Mouse (Mus musculus) heart, adult 2 months (tissue): ENCODE results near the gene Ptpn9. TPM values are rescaled to one million over a fixed set of nuclear protein-coding genes. Genes with fewer than 3 reads are reported as not detected.

Experiments used
- DNase-seq, 2 experiments: peaks; one replicate each; pipeline ENCODE4 v3.0.0; 2021
- H3K27ac ChIP-seq: fragments of 200-600 bp; 2 replicates; pipeline ENCODE4 v1.8.1; 2022
- H3K27me3 ChIP-seq: fragments of 200-500 bp; 2 replicates; pipeline ENCODE4 v1.6.1; 2012; ENCODE audit warnings: mild to moderate bottlenecking, low read length, inconsistent platforms, mixed read lengths; ENCODE audit not compliant: control insufficient read depth, insufficient read depth
- H3K36me3 ChIP-seq: fragments of 200-500 bp; 2 replicates; pipeline ENCODE4 v1.6.1; 2012; ENCODE audit warnings: low read length, inconsistent platforms; ENCODE audit not compliant: control insufficient read depth, insufficient read depth
- H3K4me1 ChIP-seq: fragments of 200-500 bp; 2 replicates; pipeline ENCODE4 v1.6.1; 2011; ENCODE audit warnings: low read length; ENCODE audit not compliant: control insufficient read depth, insufficient read depth
- H3K4me3 ChIP-seq: fragments of 200-600 bp; 2 replicates; pipeline ENCODE4 v1.8.1; 2022
- H3K79me2 ChIP-seq: fragments of 200-500 bp; replicated peaks from 2 replicates; pipeline ENCODE4 v1.6.1; 2012; ENCODE audit warnings: mild to moderate bottlenecking, inconsistent platforms, low read length, moderate library complexity, mixed read lengths; ENCODE audit not compliant: control insufficient read depth, insufficient read depth
- H3K9ac ChIP-seq: fragments of 200-500 bp; 2 replicates; pipeline ENCODE4 v1.6.1; 2012; ENCODE audit warnings: low read depth, mild to moderate bottlenecking, control low read depth, inconsistent platforms, low read length, mixed read lengths
- CTCF ChIP-seq: fragments of 200-600 bp; IDR thresholded peaks from 2 replicates; pipeline ENCODE4 v1.8.1; 2022; ENCODE audit warnings: antibody characterized with exemption, mild to moderate bottlenecking, moderate library complexity
- EP300 ChIP-seq: fragments of 200-500 bp; IDR thresholded peaks from 2 replicates; pipeline ENCODE4 v1.6.1; 2011; ENCODE audit warnings: low read depth, low read length, control low read depth; ENCODE audit not compliant: insufficient read depth
- POLR2A ChIP-seq: fragments of 200-500 bp; IDR thresholded peaks from 2 replicates; pipeline ENCODE4 v1.6.1; 2011; ENCODE audit warnings: mild to moderate bottlenecking, low read depth, low read length, control low read depth; ENCODE audit not compliant: insufficient read depth
- WGBS: fragments of 180-500 bp; shearing (Covaris S2); methylation state at CpG from one replicate; pipeline ENCODE4 v1.1.7; 2018; 5-methylcytosine and 5-hydroxymethylcytosine counted together
- intact Hi-C: fragments of 180-260 bp; cut with DNase I; formaldehyde crosslinking; loops from one replicate; pipeline ENCODE4 v1.15.1; 2025
- polyA plus RNA-seq: library from polyadenylated mRNA; depleted of rRNA; stranded (reverse); fragments of >200 nt; gene quantifications from 2 replicates; pipeline ENCODE4 v1.2.3, GENCODE M21; 2012
- total RNA-seq, 2 experiments: library from RNA; stranded (reverse); gene quantifications; 2 replicates each; pipeline ENCODE4 v1.2.3; 2021

The Ptpn9 gene
- total and polyA plus RNA-seq, 3 experiments = 7.5 to 9.5 (median 8.2) TPM

DNA sequence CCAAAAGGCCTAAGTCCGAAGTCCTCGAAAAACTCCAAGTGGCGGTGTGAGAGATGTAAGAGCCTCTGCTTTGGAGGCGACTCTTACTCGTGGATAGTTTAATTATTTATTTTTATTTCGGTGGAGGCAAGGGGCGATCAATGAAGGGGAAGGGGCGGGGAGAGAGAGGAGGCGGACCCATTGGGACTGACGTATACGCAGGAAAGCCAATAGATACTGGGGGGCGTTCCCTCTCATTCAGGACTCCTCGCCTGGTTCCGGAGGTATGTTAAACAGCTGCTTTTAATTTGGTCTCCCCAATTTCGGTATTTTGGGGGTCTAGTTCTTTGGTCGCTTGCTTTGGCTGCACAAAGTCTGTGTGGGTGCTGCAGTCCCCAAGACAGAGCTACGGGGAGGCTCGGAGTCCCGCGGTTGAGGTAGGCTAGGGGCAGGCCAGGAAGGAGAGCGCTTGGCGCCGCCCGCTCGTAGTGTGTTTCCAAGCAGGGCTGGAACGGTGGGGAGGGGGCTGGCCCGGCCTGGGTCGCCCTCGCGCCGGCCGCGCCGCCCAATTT, 77.2 kb downstream of the Ptpn9 start, which contains the start of gene Sin3a:
TSS of gene Sin3a (plus strand) at position 240 of the 551 bp plus-strand sequence.
- TF ChIP-seq POLR2A = 0 out of 2 replicates have a peak, but pooled peaks have one; percentile 40
- 0 out of 2 replicates have a peak, but pooled peaks have one; percentile 43 for TF ChIP-seq EP300
- TF ChIP-seq CTCF = no peak
- H3K36me3 ChIP-seq = no peaks in the 10 kb centered on the region
- intact Hi-C loops = loop anchor here (2.0 to 10.0 kb wide), 5 partner anchors 15 to 763 kb away; partner anchors contain the start of genes Arid3b, Man2c1, Snupn and Snx33

DNA sequence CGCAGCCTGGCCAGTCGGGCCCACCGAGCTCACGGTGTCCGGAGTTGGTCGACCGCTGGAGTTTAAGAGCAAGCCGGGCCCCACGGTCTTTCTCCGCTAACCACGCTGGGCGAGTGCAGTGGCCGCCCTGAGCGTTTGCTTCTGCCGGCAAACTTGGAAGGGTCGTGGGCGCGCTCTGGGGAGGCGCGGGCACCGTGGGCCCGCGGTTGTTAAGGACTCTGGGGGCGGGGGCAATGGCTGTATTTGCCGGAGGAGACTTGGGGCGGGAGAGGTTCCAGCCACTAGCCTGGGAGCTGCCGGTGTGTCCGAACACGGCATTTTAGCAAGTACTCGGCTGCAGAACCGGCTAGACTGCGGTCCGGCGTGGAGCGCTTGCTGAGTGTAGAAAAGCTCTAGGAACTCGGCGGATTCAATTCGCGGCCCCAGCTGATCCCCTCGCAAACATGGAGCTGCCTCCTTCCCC, 77.8 kb downstream of the Ptpn9 start:
- Histone ChIP-seq H3K27ac (peak overlapping the region; percentile 98), H3K4me1 (peaks cover 6% of the 10 kb centered on the region), H3K79me2 (no peaks in the 10 kb centered on the region), H3K36me3 (no peaks in the 10 kb centered on the region), H3K27me3 (no peaks in the 10 kb centered on the region), H3K9ac (peak overlapping the region; percentile 78), H3K4me3 (peak overlapping the region; percentile 98)
- WGBS = under 1% methylated on average over 40 of the region's 40 CpGs
- intact Hi-C loops = loop anchor here (2.0 to 10.0 kb wide), 4 partner anchors 58 to 762 kb away; partner anchors contain the start of genes Arid3b, Man2c1, Snupn and Snx33
- TF ChIP-seq CTCF (no peak), EP300 (no peak), POLR2A (no peak)
- no peak for DNase-seq

More for the DNA sequence above, 77.2 kb downstream of the Ptpn9 start, which contains the start of gene Sin3a:
- peak; percentile 77 to 84 for DNase-seq
- H3K9ac ChIP-seq = peak within 1 kb of the TSS; percentile 78
- H3K79me2 ChIP-seq = no peaks in the 10 kb centered on the region
- no peaks in the 10 kb centered on the region for H3K27me3 ChIP-seq
- WGBS = under 1% methylated on average over 34 of the region's 34 CpGs
- peak within 1 kb of the TSS; percentile 98 for H3K4me3 ChIP-seq
- peaks cover 6% of the 10 kb centered on the region for H3K4me1 ChIP-seq
- peak within 1 kb of the TSS; percentile 98 for H3K27ac ChIP-seq

- Histone ChIP-seq H3K79me2 (no peaks in the 10 kb centered on the region), H3K4me1 (peaks cover 6% of the 10 kb centered on the region), H3K9ac (peak overlapping the region; percentile 78), H3K27me3 (no peaks in the 10 kb centered on the region), H3K27ac (peak overlapping the region; percentile 98), H3K36me3 (no peaks in the 10 kb centered on the region), H3K4me3 (peak overlapping the region; percentile 98)
- intact Hi-C loops = loop anchor here (2.0 to 10.0 kb wide), 4 partner anchors 58 to 762 kb away; partner anchors contain the start of genes Arid3b, Man2c1, Snupn and Snx33
- WGBS = 1% methylated on average over 50 of the region's 54 CpGs
- DNase-seq = peak; percentile 94 to 98
- peak; percentile 49; the same call in 1 of the 2 replicates for TF ChIP-seq EP300
- TF ChIP-seq POLR2A = peak; percentile 72
- TF ChIP-seq CTCF = peak; percentile 63
Observed at GRCm38 (mm10) chr9:57072989-57073789, 78.5 kb downstream of the Ptpn9 start.

GRCm38 (mm10) chr9:57073790-57074094, 79.0 kb downstream of the Ptpn9 start:
- TF ChIP-seq CTCF (no peak), POLR2A (peak; percentile 84), EP300 (0 out of 2 replicates have a peak, but pooled peaks have one; percentile 49)
- Histone ChIP-seq H3K27me3 (no peaks in the 10 kb centered on the region), H3K36me3 (no peaks in the 10 kb centered on the region), H3K79me2 (no peaks in the 10 kb centered on the region), H3K27ac (peak overlapping the region; percentile 98), H3K4me3 (peak overlapping the region; percentile 55), H3K9ac (peak overlapping the region; percentile 59), H3K4me1 (peaks cover 6% of the 10 kb centered on the region)
- under 1% methylated on average over 15 of the region's 15 CpGs for WGBS
- no peak for DNase-seq
- intact Hi-C loops = loop anchor here (2.0 to 10.0 kb wide), 4 partner anchors 57 to 761 kb away; partner anchors contain the start of genes Arid3b, Man2c1, Snupn and Snx33

DNA sequence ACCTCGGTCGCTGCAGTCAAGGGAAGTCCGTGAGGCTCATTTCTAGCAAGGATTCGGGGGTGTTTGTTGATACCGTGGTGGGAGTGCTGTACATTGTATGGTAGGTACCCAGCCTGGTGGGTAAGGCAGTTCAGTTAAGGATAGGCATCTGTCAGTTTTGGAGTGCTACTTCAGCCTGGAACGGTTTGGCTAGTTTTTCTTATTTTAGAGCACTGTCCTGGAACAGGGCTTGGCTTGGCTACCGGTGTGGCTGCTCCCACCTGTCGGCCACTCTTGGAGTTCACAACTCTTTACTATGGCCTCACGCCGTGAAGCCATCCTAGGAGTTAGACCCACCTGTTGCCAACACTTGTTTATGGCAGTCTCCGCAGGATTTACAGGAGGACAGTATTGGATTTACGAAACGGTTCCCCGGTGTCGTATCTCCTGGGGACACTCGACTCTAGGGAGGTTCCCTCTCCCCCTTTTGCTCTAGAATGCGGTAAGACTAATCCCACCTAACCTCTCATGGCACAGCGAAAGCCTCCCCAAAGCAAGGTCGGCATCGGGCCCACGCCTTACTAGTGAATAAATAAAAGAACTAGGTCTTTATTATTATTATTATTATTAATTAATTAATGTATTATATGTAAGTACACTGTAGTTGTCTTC, 79.6 kb downstream of the Ptpn9 start:
- Histone ChIP-seq H3K4me3 (peak overlapping the region; percentile 55), H3K79me2 (no peaks in the 10 kb centered on the region), H3K36me3 (no peaks in the 10 kb centered on the region), H3K9ac (peak overlapping the region; percentile 59), H3K27ac (peak overlapping the region; percentile 98), H3K4me1 (peaks cover 6% of the 10 kb centered on the region), H3K27me3 (no peaks in the 10 kb centered on the region)
- intact Hi-C loops = loop anchor here (5.0 to 10.0 kb wide), 3 partner anchors 122 to 761 kb away; partner anchors contain the start of genes Arid3b, Snupn and Snx33
- peak; percentile 49 to 50 for DNase-seq
- TF ChIP-seq EP300 (no peak), POLR2A (no peak), CTCF (peak; percentile 49)
- 5% methylated on average over 21 of the region's 21 CpGs for WGBS
